Mouse (Mus musculus): ENCODE results near the gene Mecom. TPM values are rescaled to one million over a fixed set of nuclear protein-coding genes. Genes with fewer than 3 reads are reported as not detected.
"Not testable (repeated sequence)": the region's sequence is repeated elsewhere in the genome, so short reads cannot be mapped to it uniquely, and the experiment has no call there.

Mecom gene
- total RNA-seq, 4 experiments from 2014 or later: 2.2 to 5.5 (median 4.5) TPM

GRCm38 (mm10) chr3:30254451-30254850 lies 293.4 kb downstream of the Mecom start:
- DNase-seq (ENCODE audit: low spot score in 2 of 2): no peak

- DNase-seq (ENCODE audit: low spot score in 2 of 2): no peak
These were observed 294.1 kb downstream of the Mecom start for GRCm38 (mm10) chr3:30253714-30254113.

DNA sequence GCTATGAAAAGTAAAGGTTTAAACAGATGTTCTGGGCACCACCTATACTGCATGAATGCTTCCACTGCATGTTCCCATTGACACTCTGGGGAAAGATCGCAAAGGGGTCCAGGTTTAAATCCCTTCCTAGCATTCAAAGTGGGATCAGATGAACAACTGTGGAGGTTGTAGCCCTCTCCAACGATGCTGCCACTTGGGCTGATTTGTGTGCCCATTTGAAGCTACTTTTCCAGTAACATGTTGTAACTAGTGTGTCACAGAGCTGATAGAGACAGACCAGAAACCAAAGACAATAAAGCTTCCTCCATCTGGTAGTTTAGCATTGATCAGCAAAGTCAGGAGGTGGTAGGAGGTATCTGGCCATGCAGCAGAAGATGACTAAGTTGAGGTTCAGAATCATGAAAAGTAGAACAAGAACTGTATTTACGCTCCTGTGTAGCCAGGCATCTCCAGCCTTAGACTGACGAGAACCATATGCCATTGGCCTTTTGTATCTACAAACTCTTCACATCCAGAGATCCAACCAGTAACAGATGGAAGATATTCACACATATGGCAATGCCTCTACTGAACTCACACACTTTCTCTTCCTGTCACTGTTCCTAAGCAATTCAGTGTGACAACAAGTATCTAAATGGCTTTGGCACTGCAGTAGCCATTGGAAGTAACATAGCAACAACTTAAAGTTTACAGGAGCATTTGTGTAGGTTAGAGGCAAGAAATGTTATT lies 299.0 kb downstream of the Mecom start:
- peak; percentile 9 to 16 for DNase-seq (ENCODE audit: low spot score in 2 of 2)

DNA sequence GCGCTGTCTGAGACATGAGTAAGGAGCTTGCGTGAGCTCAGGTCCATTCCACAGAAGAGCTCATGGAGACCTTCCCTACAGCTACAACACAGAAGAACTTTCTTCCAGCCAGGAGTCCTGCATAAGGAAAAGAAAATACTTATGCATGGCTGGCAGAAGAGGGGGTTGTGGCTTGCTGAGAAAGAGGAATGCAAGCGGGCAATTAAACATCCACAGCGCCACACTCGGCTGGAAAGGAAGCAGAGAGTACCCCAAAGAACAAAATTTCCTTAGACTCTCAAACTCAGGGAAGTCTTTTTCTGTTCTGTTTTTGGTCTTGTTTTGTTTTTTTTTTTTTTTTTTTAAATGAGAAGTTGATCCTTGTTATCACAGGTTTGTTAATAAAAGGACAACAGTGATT lies 300.6 kb downstream of the Mecom start:
- DNase-seq (ENCODE audit: low spot score in 2 of 2): no peak

DNA sequence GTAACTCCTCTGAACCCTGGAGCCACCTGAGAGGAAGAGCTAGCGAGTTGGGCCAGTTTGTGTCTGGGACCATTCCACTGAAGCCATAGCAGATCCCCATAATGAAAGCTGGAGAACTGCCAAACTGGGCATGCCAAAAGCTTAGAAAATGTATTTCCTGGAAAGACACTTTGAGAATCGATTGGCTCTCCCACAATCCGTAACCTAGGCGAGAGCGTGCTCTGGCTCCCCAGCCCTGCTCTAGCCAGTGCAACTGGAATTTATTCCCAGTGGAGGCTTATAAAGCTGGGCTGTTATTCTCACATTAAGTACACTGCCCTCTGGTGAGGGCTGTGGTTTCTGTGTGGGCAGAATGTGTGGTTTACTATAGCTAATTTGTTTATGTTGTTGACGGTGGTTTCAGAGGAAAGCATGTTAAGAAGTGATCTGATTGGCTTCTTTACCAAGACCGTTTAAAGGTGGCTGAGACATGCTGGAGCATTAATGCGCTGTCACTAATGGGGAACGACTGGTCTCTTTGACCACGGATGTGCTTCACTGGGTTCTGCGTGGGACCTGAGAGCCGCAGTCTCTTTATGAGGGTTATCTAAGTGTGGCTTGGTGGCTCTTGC lies 301.3 kb downstream of the Mecom start:
- no peak for DNase-seq (ENCODE audit: low spot score in 2 of 2)

GRCm38 (mm10) chr3:30245950-30246349 lies 301.9 kb downstream of the Mecom start:
- no peak for DNase-seq (ENCODE audit: low spot score in 2 of 2)

DNA sequence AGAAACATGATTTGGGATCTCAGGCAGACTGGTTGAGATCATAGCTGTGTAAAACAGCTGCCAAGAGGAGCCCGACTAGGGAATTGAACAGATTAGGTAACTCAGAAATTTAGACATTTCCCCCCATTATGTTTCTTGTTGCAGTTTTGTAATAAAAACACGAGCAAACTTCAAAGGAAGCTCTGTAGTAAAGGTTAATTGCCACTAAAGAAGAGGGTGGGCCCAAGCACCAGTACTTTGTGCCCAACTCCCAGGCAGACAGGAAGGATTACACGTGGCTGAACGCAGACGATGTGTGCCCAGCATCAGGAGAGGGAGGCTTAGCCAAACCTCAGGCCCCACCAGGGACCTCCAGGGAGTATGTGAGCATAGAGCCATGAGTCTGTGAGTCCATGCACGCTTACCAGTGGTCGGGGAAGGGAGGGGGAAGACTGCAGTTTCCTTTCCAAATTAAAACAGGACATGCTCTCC lies 303.4 kb downstream of the Mecom start:
- no peak for DNase-seq (ENCODE audit: low spot score in 2 of 2)

- DNase-seq (ENCODE audit: low spot score in 2 of 2): no peak
These were observed 304.0 kb downstream of the Mecom start for GRCm38 (mm10) chr3:30243776-30244275.

DNA sequence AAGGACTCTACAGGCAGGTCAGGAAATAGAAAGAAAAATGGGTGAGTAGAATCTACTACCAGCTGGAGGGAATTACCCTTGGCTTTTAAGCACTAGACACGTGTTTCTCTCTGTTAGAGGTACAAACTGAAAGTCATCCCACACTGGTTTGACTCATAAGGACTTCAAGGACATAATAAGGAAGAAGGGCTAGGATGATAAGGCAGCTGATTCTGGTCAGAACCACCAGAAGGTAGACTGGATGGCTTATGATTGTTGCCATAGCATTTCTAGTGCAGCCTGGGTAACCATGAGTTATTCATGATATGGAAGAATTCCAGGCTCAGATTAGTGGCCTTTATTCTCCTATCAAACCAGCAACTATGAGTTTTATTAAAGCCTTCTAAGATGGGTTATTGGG lies 308.4 kb downstream of the Mecom start:
- no peak for DNase-seq (ENCODE audit: low spot score in 2 of 2)

GRCm38 (mm10) chr3:30237493-30237892 lies 310.3 kb downstream of the Mecom start:
- DNase-seq (ENCODE audit: low spot score in 2 of 2): no peak

GRCm38 (mm10) chr3:30234018-30234417 lies 313.8 kb downstream of the Mecom start:
- DNase-seq (ENCODE audit: low spot score in 2 of 2): no peak

DNA sequence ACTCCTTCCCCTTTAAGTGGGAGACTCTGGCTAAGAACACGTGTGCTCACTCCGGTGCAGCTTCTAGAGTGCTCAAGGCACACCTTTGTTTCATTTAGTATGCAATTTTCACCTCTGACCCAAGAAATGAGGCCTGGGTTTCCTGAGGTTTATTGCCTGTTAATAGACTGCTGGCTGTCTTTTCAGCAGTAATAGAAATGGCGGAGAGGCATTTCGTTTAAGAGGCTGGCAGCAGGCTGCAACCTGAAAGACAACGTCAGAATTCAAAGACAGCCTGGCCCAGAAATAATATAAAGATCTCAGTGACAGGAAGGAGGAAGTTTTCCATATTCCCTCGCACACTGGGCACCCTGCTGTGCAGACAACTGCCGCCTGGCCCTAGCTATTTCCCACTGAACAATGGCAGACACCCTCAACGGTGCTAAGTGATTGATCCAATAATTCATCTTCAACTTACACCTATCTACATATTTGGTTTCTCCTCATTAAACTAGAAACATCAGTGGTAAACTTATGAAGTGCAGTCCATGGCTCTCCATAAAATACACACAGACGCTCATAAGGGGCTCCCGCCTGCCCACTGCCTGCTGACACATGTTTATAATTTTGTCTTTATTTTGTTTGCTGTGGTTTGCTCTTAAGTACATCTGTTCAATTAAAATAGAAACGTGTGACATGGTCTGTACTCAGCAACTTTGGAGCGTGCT lies 319.7 kb downstream of the Mecom start:
- no peak for DNase-seq (ENCODE audit: low spot score in 2 of 2)

DNA sequence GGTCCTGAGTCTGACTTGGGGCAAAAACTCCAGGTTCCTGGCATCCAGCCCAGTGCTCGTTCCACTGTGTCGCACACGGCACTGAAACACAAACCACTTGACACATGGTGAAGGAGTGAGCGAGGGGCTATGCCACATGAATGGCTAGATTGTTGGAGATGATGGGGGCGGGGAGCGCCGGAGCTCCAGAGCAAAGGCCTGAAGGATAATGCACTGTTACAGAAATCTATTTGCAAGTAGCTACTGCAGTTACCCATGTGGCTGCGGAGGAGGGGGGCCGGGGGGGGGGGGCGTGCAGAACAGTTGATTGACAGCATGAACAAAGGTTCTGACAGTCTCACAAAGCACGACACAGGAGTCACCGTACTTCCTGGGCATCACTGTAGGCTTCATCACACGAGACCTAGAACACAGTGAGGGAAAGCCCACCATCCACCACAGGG lies 320.9 kb downstream of the Mecom start:
- no peak for DNase-seq (ENCODE audit: low spot score in 2 of 2)

GRCm38 (mm10) chr3:30225200-30225599 lies 322.6 kb downstream of the Mecom start:
- not testable (repeated sequence) for DNase-seq (ENCODE audit: low spot score in 2 of 2)

GRCm38 (mm10) chr3:30220701-30221412 lies 327.0 kb downstream of the Mecom start:
- DNase-seq (ENCODE audit: low spot score in 2 of 2): no peak

DNA sequence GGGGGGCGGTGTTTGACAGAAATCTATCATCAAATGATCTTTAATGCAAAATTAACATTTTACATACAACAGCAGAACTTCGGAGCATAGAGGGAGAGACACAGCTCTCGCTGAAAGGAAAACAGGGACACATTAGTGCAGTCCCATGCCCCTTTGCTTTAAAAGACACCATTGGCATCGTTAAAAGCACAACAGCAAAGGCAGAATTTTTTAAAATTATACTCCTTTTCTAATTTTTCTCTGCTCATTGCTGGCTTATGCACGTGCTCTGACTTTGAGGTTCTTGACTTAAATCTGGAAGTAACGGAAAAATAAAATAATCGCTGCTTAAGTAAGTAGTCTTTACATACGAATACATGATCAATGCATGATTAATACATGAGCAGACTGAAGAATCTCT lies 327.9 kb downstream of the Mecom start:
- DNase-seq (ENCODE audit: low spot score in 2 of 2): no peak

DNA sequence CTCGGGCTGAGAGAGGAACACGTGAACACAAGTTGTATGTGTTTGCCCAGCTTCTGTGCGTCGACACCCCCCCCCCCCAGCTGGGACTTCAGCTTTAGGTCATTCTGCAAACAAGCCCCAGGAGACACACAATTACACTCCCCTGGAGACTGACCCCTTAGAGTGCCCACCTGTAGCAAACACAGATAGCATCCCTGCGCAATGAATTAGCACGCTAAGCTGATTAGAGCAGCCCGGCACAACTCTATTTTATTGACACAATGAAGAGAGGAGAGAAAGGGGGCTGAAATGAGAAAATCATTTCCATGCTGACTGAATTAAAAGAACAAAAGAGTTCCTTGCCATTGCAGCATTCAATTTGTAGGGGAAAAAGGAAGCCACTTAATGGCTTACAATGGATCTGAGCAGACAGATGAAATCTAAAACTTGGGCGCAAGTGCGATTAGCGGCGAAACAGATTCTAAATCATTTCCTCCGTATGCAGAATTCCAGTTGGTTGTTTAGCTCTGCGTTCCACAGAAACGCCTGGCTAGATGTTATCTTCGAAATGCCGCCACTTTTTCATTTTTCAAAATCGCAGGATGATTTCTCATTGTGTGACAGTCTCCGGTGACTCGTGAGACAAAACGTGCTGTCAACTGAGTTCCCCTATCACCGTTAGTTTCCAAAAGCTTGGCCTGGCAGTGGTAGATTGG lies 328.5 kb downstream of the Mecom start:
- DNase-seq (ENCODE audit: low spot score in 2 of 2): no peak

GRCm38 (mm10) chr3:30214607-30215006 lies 333.2 kb downstream of the Mecom start:
- DNase-seq (ENCODE audit: low spot score in 2 of 2): no peak

DNA sequence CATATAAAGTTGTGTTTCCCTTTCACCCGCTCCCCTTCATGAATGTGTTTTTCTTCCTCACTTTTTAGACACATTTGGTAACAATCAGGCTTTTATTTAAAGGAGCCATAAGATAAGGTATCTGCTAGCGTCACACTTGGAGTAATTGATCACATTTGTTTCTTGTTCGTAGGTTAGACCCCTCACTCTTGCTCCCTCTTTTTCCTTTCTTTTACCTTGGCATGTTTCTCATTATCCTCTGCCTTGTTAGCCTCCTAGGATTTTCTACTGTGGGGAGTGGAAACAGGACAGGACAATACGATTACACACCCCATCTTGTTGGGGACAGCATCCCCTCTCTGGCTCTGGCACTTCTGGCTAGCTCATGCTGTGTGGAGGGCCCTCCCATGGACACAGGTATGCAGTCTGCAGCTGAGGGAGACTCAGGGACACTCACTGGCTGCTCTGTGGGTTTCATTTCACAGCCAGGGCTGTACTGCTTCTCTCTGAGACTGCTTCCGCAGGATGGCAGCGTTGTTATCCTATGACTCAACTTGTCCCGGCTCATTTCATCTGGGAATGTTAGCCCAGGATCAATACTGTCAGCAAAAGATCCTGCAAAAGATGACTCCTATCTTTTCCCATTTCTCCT lies 334.2 kb downstream of the Mecom start:
- no peak for DNase-seq (ENCODE audit: low spot score in 2 of 2)

- no peak for DNase-seq (ENCODE audit: low spot score in 2 of 2)
These were observed 335.0 kb downstream of the Mecom start for GRCm38 (mm10) chr3:30212802-30213201.
